ENCODE assay signal across 8 mouse cellular contexts in genomic region chr3:52210556-52211302, GRCm38 (mm10). TPM values are rescaled to one million over a fixed set of nuclear protein-coding genes. Genes with fewer than 3 reads are reported as not detected.
DNase-seq lines count a peak whose midpoint lies in the region; ATAC-seq and TF ChIP-seq lines count a peak whose summit lies in the region.

No protein-coding gene starts in this region.

- H3K4me3 ChIP-seq in heart, embryonic 16.5 days (ENCODE audit: low read length), result peak overlapping the region; percentile 18

- peak; percentile 21 for DNase-seq in gastrocnemius, postnatal 10 days
- DNase-seq in gastrocnemius, adult 8-10 months (ENCODE audit: low spot score in 2 of 2), result no peak
- DNase-seq in brain, embryonic 14.5 days (ENCODE audit: low read depth), result peak; percentile 56
- DNase-seq in lung, postnatal 10 days, result peak; percentile 57
- DNase-seq in ovary, postnatal 10 days (ENCODE audit: low spot score), result no peak
- no peak for DNase-seq in spleen, postnatal 10 days (ENCODE audit: low spot score in 2 of 2)
- no peak for DNase-seq in c-Kit-positive CD71-positive TER-119-positive erythroid progenitor cells, embryonic 14.5 days (ENCODE audit: low spot score)

- no peaks in the 10 kb centered on the region for H3K36me3 ChIP-seq in heart, embryonic 16.5 days (ENCODE audit: control insufficient read depth, insufficient read depth)

- TF ChIP-seq POLR2A in brain, embryonic 14.5 days (IDR thresholded peaks at IDR 0.05; ENCODE audit: borderline replicate concordance, extremely low read depth, insufficient read depth, insufficient read length, poor library complexity, severe bottlenecking), result no peak

- WGBS in heart, embryonic 16.5 days, result 15% methylated on average over 24 of the region's 24 CpGs

- peaks cover 3% of the 10 kb centered on the region; the same call in 1 of the 2 replicates for H3K4me1 ChIP-seq in heart, embryonic 16.5 days (ENCODE audit: control insufficient read depth, insufficient read depth, low read length)

- no peaks in the 10 kb centered on the region for H3K9me3 ChIP-seq in heart, embryonic 16.5 days (replicated peaks; ENCODE audit: control insufficient read depth, low read length)

- TF ChIP-seq CTCF in brain, embryonic 14.5 days (IDR thresholded peaks at IDR 0.05; ENCODE audit: borderline replicate concordance, extremely low read depth, insufficient read depth, insufficient read length), result no peak

- ATAC-seq in heart, embryonic 16.5 days (replicated peaks; ENCODE audit: extremely low read depth, insufficient read depth, low FRiP score), result no peak

- H3K4me2 ChIP-seq in heart, embryonic 16.5 days (ENCODE audit: low read depth, low read length), result peak overlapping the region; percentile 54

- no peaks in the 10 kb centered on the region for H3K27me3 ChIP-seq in heart, embryonic 16.5 days (ENCODE audit: control insufficient read depth, insufficient read depth, low read length)

- peak overlapping the region; percentile 3; the same call in 1 of the 2 replicates for H3K9ac ChIP-seq in heart, embryonic 16.5 days (ENCODE audit: low read length)

- H3K27ac ChIP-seq in heart, embryonic 16.5 days (ENCODE audit: low read length), result no peak overlapping the region

RNA-seq across cellular contexts. Expression of gene Foxo1, which starts 57.4 kb away (rescaled TPM):
- 10 to 100 TPM; 10.5 to 13.7 TPM for total RNA-seq in gastrocnemius, postnatal 10 days (2021)
- 10 to 100 TPM; 10.1 to 36.4 (median 14.5) TPM for total RNA-seq in gastrocnemius, adult 8-10 months (2022)
- polyA plus RNA-seq in brain, embryonic 14.5 days (2012; rRNA removed), result 3.5 and 5.8 TPM in 2 replicates
- polyA plus RNA-seq in heart, embryonic 16.5 days (2015; fragmentation: Nextera tagmentation; extraction: Ambion mirVana), result 4.9 and 5.1 TPM in 2 replicates

Comparison
In these comparisons a context has a peak if more than half of its experiments do, and no peak if none do; other contexts are left out.
1. DNase-seq: peak in gastrocnemius, postnatal 10 days (single experiment), brain, embryonic 14.5 days (single experiment) and lung, postnatal 10 days (single experiment); none in gastrocnemius, adult 8-10 months (0 of 2), ovary, postnatal 10 days (single experiment), spleen, postnatal 10 days (0 of 2) and c-Kit-positive CD71-positive TER-119-positive erythroid progenitor cells, embryonic 14.5 days (single experiment).